Mouse (Mus musculus) monocyte, adult 2 months (primary cell): ENCODE results near the gene Spata31d1a.
"Not testable (repeated sequence)": the region's sequence is repeated elsewhere in the genome, so short reads cannot be mapped to it uniquely, and the experiment has no call there.

Experiments used
- DNase-seq, 2 experiments: peaks; one replicate each; pipeline ENCODE4 v3.0.0; 2022; ENCODE audit warnings: low spot score in 2 of 2, low read depth in 1 of 2

The Spata31d1a gene

DNA sequence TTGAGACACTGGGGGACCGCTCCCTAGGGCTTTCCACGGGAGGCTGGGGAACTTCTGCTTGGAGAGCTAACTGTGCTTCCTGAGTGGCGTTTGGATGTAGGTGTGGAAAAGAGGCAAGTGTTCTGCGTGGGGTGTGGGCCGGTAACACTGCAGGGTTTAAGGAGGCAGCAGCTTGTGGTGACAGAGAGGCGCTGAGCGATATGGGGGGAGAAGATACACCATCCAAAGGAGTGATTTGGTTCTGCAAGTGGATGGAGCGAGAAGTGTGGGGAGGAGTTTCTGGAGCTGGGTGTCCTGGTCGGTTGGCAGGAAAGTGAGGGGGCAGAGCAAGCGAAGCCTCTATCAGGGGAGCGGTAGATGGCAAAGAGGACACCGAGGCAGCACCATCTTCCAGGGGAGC, 6.6 kb downstream of the Spata31d1a start:
- DNase-seq: no peak

GRCm38 (mm10) chr13:59700137-59700536, 10.0 kb downstream of the Spata31d1a start:
- DNase-seq: not testable (repeated sequence)

- no peak for DNase-seq
Measured at GRCm38 (mm10) chr13:59699131-59699530, 11.0 kb downstream of the Spata31d1a start.

DNA sequence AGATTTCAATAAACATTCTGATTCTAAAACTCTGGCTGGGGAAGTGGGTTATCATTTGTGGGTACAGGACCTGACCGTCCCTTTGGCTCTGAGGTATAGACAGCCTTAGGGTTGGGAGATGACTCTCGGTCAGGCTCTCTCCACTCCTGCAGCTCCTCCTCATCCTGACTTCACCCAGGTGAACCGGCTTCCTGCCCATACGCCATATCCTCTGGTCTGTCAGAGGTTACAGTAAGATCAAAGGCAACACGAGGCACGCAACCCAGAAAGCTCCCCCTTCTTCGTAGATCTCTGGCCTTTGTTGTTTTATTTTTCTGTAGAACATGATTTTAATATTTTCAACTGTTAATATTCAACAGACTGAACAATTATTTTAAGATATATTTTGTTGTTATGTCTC, 14.3 kb downstream of the Spata31d1a start:
- no peak for DNase-seq

DNA sequence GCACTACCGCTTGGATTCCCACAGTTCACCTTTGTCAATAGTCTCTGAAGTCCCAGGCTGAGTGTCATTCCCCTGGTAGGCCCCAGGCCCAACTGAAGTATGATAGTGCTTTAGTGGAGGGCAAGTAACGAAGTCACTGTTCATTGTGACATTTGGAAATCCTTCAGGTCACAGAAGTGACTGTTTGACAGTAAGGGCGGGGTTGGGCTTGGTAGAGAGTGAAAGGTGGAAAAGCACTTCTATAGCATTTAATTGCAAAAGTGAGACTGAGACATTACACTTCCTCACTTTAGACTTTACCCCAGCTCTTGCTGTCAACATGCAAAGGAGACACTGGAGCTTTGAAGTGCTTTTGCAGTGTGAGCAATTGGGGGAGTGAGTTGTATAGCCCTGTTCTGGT, 16.1 kb downstream of the Spata31d1a start, which contains the start of gene 4921517D22Rik:
Gene 4921517D22Rik, minus strand, starts transcription at position 101 of the 400 bp plus-strand sequence.
- no peak for DNase-seq

GRCm38 (mm10) chr13:59691478-59691877, 18.7 kb downstream of the Spata31d1a start:
- DNase-seq: no peak

GRCm38 (mm10) chr13:59690576-59690975, 19.6 kb downstream of the Spata31d1a start:
- no peak for DNase-seq

DNA sequence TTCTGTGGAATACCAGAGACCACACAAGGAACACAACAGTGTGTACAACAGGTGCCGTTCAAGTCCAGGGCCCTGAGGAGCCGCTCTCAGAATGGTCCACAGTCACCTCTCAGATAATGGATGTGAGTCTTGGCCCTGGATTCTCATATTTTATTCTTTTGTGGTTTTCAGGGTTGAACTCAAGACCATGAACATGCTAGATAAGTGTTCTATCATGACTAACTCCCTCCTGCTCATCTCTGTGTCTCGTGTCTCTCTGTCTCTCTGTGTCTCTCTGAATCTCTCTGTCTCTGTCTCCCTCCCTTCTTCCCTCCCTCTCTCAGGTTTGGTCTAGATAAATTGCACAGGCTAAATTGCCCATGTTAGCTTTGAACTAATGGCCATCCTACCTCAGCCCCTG, 20.3 kb downstream of the Spata31d1a start:
- DNase-seq: no peak

- DNase-seq: no peak
Measured at GRCm38 (mm10) chr13:59689313-59689712, 20.8 kb downstream of the Spata31d1a start.

- no peak for DNase-seq
Measured at GRCm38 (mm10) chr13:59688338-59688770, 21.8 kb downstream of the Spata31d1a start.

DNA sequence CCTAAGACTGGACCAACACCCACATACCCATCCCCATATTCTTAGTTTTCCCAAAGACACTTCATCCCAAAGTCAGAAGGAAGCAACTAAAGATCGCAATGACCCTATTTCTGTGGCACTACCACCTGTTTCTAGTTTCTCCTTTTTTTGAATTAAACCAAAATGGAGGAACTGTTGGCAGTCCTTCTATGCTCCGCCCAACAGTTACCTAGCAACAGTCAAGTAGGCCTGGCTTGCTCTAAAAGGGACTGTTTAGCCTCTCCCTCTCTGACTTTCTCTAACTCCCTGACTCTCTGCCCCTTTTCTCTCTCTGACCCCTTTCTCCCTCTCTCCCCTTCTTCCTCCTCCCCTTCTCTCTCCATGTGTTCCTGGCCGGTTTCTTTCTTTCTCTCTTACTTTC, 24.9 kb downstream of the Spata31d1a start:
- DNase-seq: no peak

- DNase-seq: no peak
Measured at GRCm38 (mm10) chr13:59682629-59683028, 27.5 kb downstream of the Spata31d1a start.

DNA sequence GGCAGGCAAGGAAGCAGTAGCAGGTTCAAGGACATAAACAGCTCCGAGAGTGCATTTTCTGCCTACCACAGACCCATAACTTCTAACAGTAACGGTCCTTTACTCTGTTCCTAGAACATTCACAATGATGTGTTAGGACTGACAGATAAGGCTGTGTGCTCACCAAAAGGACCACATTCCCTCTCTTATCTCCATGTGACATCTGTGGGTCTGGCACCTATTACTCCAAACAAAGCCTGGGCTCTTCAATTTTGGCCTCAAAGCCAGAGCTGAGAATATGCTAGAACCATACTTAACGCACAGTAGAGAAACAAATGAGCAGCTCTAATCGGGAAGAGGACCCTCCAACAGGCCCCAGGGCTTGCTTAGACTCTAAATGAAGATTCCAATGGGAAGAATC, 30.2 kb downstream of the Spata31d1a start:
- no peak for DNase-seq

GRCm38 (mm10) chr13:59679306-59679705, 30.8 kb downstream of the Spata31d1a start:
- DNase-seq: no peak

GRCm38 (mm10) chr13:59676316-59677229, 33.6 kb downstream of the Spata31d1a start:
- DNase-seq: no peak

GRCm38 (mm10) chr13:59675151-59676011, 34.7 kb downstream of the Spata31d1a start, which contains the start of gene Golm1:
TSS of gene Golm1 (minus strand) at chr13:59675811.
- DNase-seq: no peak

GRCm38 (mm10) chr13:59674761-59675150, 35.4 kb downstream of the Spata31d1a start:
- DNase-seq: no peak

- DNase-seq: no peak
Measured at GRCm38 (mm10) chr13:59674215-59674614, 35.9 kb downstream of the Spata31d1a start.

DNA sequence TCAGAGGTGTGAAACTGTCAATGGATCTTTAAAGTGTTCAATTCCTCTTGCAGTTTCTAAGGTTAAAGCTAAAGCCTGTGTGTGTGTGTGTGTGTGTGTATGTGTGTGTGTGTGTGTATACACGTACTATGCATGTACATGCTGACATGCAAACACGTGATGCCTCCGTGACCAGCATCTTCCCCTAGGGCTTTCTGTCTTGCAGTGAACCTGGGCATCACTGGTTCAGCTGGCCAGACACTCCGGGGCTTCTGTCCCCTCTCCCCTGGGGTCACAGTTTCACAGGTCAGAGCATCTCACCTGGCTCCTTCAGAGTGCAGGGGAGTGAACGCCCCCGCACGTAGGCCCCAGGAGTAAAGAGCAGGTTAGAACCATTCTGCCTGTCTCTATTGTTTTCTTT, 36.5 kb downstream of the Spata31d1a start:
- DNase-seq: no peak

- DNase-seq: no peak
Measured at GRCm38 (mm10) chr13:59672248-59672647, 37.9 kb downstream of the Spata31d1a start.

DNA sequence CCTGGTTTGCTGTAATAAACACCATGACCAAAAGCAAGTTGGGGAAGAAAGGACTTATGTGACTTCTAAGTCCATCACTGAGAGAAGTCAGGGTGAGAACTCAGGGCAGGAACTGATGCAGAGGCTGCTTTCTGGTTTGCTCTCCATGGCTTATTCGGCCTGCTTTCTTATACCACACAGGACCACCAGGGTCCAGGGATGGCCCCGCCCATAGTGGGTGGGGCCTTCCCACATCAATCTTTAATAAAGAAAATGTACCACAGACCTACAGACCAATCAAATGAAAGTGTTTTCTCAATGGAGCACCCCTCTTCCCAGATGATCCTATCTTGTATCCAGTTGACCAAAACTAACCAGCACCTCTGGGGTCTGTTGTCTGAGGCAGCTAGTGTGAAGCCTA, 38.6 kb downstream of the Spata31d1a start:
- DNase-seq: no peak

- DNase-seq: no peak
Measured at GRCm38 (mm10) chr13:59669946-59670345, 40.2 kb downstream of the Spata31d1a start.
